Mouse (Mus musculus): ENCODE data around the gene Rapsn. TPM values are rescaled to one million over a fixed set of nuclear protein-coding genes. Genes with fewer than 3 reads are reported as not detected.
A peak's percentile ranks its signal among the peaks of the same experiment; 100 is the strongest.

Gene Rapsn
- total and polyA plus RNA-seq, 2 experiments from 2014 or later, result 1.2 to 2.4 TPM

GRCm38 (mm10) chr2:91070076-91070800 lies 34.8 kb downstream of the Rapsn start, which contains the start of gene Slc39a13:
Gene Slc39a13 (minus strand): TSS chr2:91070417.
- Histone ChIP-seq H3K36me3 (ENCODE audit: insufficient read depth, low read length) (peaks cover 4% of the 10 kb centered on the region; the same call in 1 of the 2 replicates), H3K27ac (ENCODE audit: low read depth, low read length) (peak within 1 kb of the TSS; percentile 82), H3K9ac (replicated peaks; ENCODE audit: low read length, poor library complexity, severe bottlenecking) (peak within 1 kb of the TSS; percentile 76), H3K4me3 (ENCODE audit: low read depth, low read length) (peak within 1 kb of the TSS; percentile 75), H3K9me3 (ENCODE audit: low read length) (no peaks in the 10 kb centered on the region), H3K4me1 (ENCODE audit: insufficient read depth, low read length) (peaks cover 11% of the 10 kb centered on the region), H3K4me2 (ENCODE audit: low read depth, low read length, poor library complexity, severe bottlenecking) (peak within 1 kb of the TSS; percentile 92), H3K27me3 (ENCODE audit: insufficient read depth, low read length) (no peaks in the 10 kb centered on the region)
- ATAC-seq (ENCODE audit: low FRiP score) (peak; percentile 96), DNase-seq (ENCODE audit: low spot score) (peak; percentile 97)
- TF ChIP-seq CTCF (IDR thresholded peaks at IDR 0.05), result peak; percentile 99
- WGBS, result under 1% methylated on average over 63 of the region's 69 CpGs

GRCm38 (mm10) chr2:91071059-91071458 lies 35.6 kb downstream of the Rapsn start:
- Histone ChIP-seq H3K27ac (ENCODE audit: low read depth, low read length) (peak overlapping the region; percentile 82), H3K27me3 (ENCODE audit: insufficient read depth, low read length) (no peaks in the 10 kb centered on the region), H3K36me3 (ENCODE audit: insufficient read depth, low read length) (peaks cover 4% of the 10 kb centered on the region; the same call in 1 of the 2 replicates), H3K4me1 (ENCODE audit: insufficient read depth, low read length) (peaks cover 11% of the 10 kb centered on the region), H3K4me2 (ENCODE audit: low read depth, low read length, poor library complexity, severe bottlenecking) (peak overlapping the region; percentile 92), H3K9ac (replicated peaks; ENCODE audit: low read length, poor library complexity, severe bottlenecking) (peak overlapping the region; percentile 76; the same call in 1 of the 2 replicates), H3K4me3 (ENCODE audit: low read depth, low read length) (peak overlapping the region; percentile 75), H3K9me3 (ENCODE audit: low read length) (no peaks in the 10 kb centered on the region)
- no peak for ATAC-seq (ENCODE audit: low FRiP score)
- DNase-seq (ENCODE audit: low spot score), result no peak
- 85% methylated on average over 10 of the region's 10 CpGs for WGBS
- no peak for TF ChIP-seq CTCF (IDR thresholded peaks at IDR 0.05)

GRCm38 (mm10) chr2:91072092-91072491 lies 36.7 kb downstream of the Rapsn start:
- Histone ChIP-seq H3K4me1 (ENCODE audit: insufficient read depth, low read length) (peaks cover 11% of the 10 kb centered on the region), H3K36me3 (ENCODE audit: insufficient read depth, low read length) (no peaks in the 10 kb centered on the region), H3K9ac (replicated peaks; ENCODE audit: low read length, poor library complexity, severe bottlenecking) (no peak overlapping the region), H3K4me3 (ENCODE audit: low read depth, low read length) (no peak overlapping the region), H3K9me3 (ENCODE audit: low read length) (no peaks in the 10 kb centered on the region), H3K27ac (ENCODE audit: low read depth, low read length) (no peak overlapping the region), H3K27me3 (ENCODE audit: insufficient read depth, low read length) (no peaks in the 10 kb centered on the region), H3K4me2 (ENCODE audit: low read depth, low read length, poor library complexity, severe bottlenecking) (no peak overlapping the region)
- 41% methylated on average over 1 of the region's 1 CpGs for WGBS
- no peak for TF ChIP-seq CTCF (IDR thresholded peaks at IDR 0.05)
- DNase-seq (ENCODE audit: low spot score), result no peak
- no peak for ATAC-seq (ENCODE audit: low FRiP score)

- 0 out of 2 replicates have a peak, but pooled peaks cover 3% of the 10 kb centered on the region for H3K4me1 ChIP-seq (ENCODE audit: insufficient read depth, low read length)
- no peaks in the 10 kb centered on the region for H3K9me3 ChIP-seq (ENCODE audit: low read length)
- H3K36me3 ChIP-seq (ENCODE audit: insufficient read depth, low read length), result no peaks in the 10 kb centered on the region
- no peaks in the 10 kb centered on the region for H3K27me3 ChIP-seq (ENCODE audit: insufficient read depth, low read length)
- 0 out of 2 replicates have a peak overlapping the region, but pooled peaks have one; percentile 32 for H3K27ac ChIP-seq (ENCODE audit: low read depth, low read length)
- peak overlapping the region; percentile 46 for H3K4me3 ChIP-seq (ENCODE audit: low read depth, low read length)
- H3K9ac ChIP-seq (replicated peaks; ENCODE audit: low read length, poor library complexity, severe bottlenecking), result peak overlapping the region; percentile 69
- peak; percentile 50; the same call in 1 of the 2 replicates for ATAC-seq (ENCODE audit: low FRiP score)
- H3K4me2 ChIP-seq (ENCODE audit: low read depth, low read length, poor library complexity, severe bottlenecking), result peak overlapping the region; percentile 87
- no peak for TF ChIP-seq CTCF (IDR thresholded peaks at IDR 0.05)
- 10% methylated on average over 12 of the region's 12 CpGs for WGBS
- no peak for DNase-seq (ENCODE audit: low spot score)
These were observed 42.5 kb downstream of the Rapsn start for GRCm38 (mm10) chr2:91077957-91078313.

GRCm38 (mm10) chr2:91078314-91079025 lies 43.0 kb downstream of the Rapsn start:
- peak overlapping the region; percentile 87 for H3K4me2 ChIP-seq (ENCODE audit: low read depth, low read length, poor library complexity, severe bottlenecking)
- peak; percentile 36 for DNase-seq (ENCODE audit: low spot score)
- H3K27me3 ChIP-seq (ENCODE audit: insufficient read depth, low read length), result no peaks in the 10 kb centered on the region
- no peaks in the 10 kb centered on the region for H3K36me3 ChIP-seq (ENCODE audit: insufficient read depth, low read length)
- no peak for TF ChIP-seq CTCF (IDR thresholded peaks at IDR 0.05)
- peak overlapping the region; percentile 46 for H3K4me3 ChIP-seq (ENCODE audit: low read depth, low read length)
- under 1% methylated on average over 31 of the region's 36 CpGs for WGBS
- ATAC-seq (ENCODE audit: low FRiP score), result peak; percentile 72
- H3K27ac ChIP-seq (ENCODE audit: low read depth, low read length), result peak overlapping the region; percentile 39; the same call in 1 of the 2 replicates
- 0 out of 2 replicates have a peak, but pooled peaks cover 3% of the 10 kb centered on the region for H3K4me1 ChIP-seq (ENCODE audit: insufficient read depth, low read length)
- no peaks in the 10 kb centered on the region for H3K9me3 ChIP-seq (ENCODE audit: low read length)
- peak overlapping the region; percentile 69 for H3K9ac ChIP-seq (replicated peaks; ENCODE audit: low read length, poor library complexity, severe bottlenecking)
